Mouse (Mus musculus): ENCODE results near the gene Hs6st1.

Gene Hs6st1

DNA sequence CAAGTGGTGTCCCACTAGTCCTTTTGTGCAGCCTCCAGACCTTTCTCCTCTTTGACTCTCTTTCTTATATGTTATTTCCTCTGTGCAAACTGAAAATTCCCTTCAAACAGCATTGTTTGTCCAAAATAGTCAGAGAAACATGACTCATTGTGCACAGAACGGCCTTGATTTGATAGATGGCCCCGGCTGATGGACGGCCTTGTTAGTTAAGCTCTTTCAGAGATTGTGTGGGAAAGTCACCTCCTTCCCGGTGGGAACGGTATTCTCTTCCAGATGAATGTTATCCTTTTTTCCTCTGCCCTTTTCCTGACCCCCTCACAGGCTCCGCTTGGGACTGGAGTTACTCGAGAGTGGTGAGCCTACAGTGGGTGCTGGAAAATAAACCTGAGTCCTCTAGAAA, 56.9 kb downstream of the Hs6st1 start:
- DNase-seq (ENCODE audit: extremely low read depth, low read depth, low spot score), result no peak

DNA sequence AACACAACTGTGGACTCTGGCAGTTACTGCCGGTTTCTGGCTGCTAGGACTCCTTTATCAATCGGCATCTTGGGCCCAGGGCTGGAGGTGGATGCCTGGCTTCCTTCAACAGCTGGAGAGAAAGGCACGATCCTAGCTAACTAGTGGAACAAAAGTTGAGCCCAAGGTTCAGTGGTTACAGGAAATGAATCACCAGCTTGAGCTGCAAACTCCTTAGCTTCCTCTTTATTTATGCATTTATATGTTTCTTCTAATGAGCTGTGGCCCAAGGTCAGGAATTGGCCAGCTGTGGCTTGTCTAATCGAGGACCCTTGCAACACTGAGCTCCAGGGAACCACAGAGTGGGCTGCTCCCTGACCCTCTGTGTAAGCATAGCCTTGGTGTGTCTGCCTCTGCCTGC, 60.9 kb downstream of the Hs6st1 start:
- DNase-seq (ENCODE audit: extremely low read depth, low read depth, low spot score), result no peak

GRCm38 (mm10) chr1:36129881-36130280, 61.7 kb downstream of the Hs6st1 start:
- no peak for DNase-seq (ENCODE audit: extremely low read depth, low read depth, low spot score)

DNA sequence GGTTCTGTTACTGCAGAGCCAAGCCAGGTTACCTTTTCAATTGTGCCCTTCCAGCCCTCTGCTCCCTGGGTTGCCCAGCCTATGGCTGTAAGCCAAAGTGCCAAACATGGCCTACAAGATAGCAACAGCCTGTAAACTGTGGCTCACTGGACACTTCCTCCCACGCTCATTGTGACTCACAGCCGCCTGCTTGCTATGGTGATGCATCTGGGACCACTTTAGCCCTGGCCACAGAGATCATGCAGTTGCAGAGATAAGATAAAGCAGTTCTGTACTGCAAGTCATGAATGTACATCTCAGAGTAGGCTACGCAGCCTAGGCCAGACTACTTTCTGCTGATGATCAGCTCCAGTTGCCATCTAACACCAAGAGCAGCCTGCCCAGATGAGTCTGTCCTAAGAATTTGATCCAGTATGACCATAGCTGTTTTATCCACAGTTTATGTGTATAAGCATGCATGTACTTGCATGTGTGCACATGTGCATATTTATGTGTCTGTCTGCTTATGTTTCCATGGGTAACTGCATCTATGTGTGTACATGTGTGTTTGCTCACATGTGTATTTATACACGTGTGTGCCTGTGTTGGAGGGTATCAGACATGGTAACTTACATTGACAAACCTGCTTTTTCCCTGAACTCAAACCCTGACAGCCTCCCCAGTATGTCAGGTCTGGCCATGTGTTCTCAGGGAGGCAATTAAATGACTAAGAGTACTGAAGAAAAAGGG, 62.3 kb downstream of the Hs6st1 start:
- no peak for DNase-seq (ENCODE audit: extremely low read depth, low read depth, low spot score)

DNA sequence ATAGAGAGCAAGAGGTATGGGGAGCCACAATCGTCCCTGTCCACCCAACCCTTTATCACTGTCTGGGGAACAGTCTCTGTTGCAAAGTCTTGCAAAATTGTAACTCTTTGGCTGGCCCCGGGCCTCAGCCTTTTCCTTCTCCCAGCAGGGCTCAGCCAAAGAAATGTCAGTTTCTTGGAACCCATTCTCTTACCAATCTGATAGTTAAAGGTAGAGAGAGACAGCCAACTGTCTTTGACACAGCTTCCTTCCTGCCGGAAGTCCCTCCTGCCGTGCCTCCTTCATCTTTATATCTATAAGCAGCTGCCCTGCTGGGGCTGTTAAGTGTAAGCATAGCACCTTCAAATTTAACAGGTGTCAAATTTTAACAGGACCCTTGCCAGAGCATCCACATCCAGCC, 63.0 kb downstream of the Hs6st1 start:
- no peak for DNase-seq (ENCODE audit: extremely low read depth, low read depth, low spot score)

GRCm38 (mm10) chr1:36131766-36132165, 63.6 kb downstream of the Hs6st1 start:
- DNase-seq (ENCODE audit: extremely low read depth, low read depth, low spot score), result no peak

DNA sequence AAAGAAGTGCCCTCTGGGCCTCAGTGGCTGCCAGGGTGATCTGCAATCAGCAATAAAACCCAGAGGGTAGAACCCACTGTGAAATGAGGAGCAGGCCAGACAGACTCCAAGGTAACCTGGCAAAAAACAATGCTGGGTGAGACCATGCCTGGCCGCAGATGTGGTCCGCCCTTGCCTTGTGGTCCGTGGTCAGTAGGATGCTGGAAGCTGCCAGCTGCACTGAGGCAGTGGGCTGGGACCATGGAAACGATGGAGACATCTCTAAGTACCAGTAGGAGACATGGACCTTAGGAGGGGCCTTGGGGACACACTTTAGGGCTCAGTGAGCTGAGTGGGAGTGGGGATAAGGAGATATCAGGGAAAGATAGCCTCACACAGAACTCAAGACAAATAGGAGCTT, 64.0 kb downstream of the Hs6st1 start:
- DNase-seq (ENCODE audit: extremely low read depth, low read depth, low spot score), result no peak

DNA sequence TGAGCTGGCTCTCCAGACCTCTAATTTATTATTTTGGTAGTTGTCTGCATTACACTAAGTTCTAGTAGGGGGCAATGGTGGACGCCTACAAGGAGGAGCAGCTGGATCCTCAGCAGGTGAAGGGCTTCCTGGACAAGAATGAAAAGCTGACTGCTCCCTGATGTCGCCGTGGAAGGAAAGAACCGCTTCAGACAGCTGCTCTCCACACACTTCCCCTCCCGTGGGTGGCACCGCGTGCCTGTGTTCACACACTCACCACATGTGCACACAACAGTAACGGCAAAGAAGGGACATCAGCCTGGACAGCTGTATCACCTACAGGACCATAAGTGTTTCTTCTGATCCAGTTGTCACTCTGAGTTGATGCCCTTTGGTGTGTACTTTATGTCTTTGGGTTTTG, 64.8 kb downstream of the Hs6st1 start:
- DNase-seq (ENCODE audit: extremely low read depth, low read depth, low spot score), result no peak

DNA sequence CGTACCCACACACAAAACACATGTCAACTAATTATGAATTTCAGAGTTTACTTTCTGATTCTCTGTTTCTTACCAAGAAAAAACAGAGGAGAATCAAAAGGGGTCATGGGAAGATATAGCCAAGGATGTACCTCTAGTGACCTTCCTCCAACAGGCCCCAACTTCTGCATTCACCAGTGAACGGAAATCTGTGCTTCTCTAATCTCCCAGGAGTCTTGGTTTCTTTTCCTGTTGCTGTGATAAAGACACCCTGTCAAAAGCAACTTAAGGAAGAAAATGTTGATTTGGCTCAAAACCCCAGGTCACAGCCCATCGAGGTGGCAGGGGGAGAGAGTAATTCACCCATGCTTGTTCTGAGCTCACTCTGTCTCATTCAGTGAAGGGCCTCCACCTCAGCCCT, 65.4 kb downstream of the Hs6st1 start:
- DNase-seq (ENCODE audit: extremely low read depth, low read depth, low spot score), result no peak

DNA sequence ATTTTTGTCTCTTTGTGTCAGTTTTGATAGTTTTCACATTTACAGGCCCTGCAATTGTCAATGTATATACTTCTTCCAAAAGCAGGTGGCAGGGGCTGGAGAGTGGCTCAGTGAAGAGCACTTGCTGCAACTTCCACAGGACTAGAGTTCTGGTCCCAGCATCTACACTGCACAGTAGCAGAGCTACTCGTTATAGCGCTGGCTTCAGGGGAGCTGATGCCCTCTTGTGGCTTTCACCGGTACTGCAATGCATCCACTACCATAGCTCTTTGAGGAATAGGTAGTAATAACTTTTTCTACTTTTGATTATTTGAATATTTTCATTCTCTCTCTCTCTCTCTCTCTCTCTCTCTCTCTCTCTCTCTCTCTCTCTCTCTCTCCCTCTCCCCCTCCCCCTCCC, 66.4 kb downstream of the Hs6st1 start:
- DNase-seq (ENCODE audit: extremely low read depth, low read depth, low spot score), result no peak

DNA sequence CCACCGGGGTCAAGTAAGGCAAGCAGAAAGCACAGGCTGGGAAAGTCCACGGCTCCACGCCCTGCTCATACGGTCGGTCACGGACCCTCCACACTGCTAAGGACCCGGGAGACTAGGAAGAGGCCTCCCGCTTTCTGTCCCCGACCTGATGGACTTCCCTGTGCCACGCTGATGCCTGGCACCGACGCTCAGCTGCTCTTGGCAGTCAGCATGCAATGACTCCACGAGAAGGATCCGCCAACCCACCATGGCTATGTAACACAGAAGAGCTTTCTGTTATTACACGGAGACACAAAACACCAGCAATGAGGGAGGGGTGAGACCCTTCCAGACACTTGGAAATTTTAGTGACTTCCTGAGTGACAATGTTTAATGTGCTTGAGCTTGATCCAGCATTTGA, 72.1 kb downstream of the Hs6st1 start:
- no peak for DNase-seq (ENCODE audit: extremely low read depth, low read depth, low spot score)

DNA sequence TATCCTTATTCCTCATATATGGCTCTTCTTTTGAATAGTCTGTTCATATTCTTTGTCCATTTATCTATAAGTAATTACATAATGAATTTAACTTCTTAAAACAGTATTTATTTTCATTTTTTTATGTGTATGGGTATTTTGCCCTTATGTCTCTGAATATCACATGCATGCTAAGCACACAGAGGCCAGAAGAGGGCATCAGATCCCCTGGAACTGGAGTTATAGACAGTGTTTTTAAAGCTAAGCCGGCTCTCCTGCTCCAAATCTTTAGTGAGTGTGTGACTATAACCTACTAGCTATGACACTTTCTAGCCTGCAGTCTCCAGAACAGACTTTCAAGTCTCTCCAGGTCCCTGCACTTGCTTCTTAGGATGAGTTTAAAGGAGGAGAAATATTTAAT, 76.8 kb downstream of the Hs6st1 start:
- no peak for DNase-seq (ENCODE audit: extremely low read depth, low read depth, low spot score)

DNA sequence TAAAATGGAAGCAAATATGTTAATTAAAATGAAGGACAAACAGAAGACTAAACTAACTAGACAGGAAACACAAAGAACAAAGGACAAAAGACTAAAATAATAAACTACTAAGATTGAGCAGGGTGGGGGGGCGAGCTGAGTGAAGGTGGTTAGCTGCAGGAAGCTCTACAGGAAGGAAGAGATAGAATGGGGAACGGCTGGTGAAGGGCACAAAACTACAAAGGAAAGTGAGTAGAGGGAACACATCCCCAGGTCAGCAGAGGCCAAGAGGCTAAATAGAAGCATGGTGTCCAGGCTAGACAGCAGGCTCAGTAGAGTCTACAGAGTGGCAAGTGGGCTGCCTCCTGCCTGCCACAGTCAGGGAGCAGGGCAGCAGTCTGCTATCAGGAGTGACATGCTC, 80.6 kb downstream of the Hs6st1 start:
- no peak for DNase-seq (ENCODE audit: extremely low read depth, low read depth, low spot score)

GRCm38 (mm10) chr1:36149411-36149810, 81.2 kb downstream of the Hs6st1 start:
- DNase-seq (ENCODE audit: extremely low read depth, low read depth, low spot score), result no peak
